8 mouse cellular contexts compared by ENCODE assay signal in genomic region chr15:98897928-98898800, GRCm38 (mm10). TPM values are rescaled to one million over a fixed set of nuclear protein-coding genes. Genes with fewer than 3 reads are reported as not detected.
DNase-seq lines count a peak whose midpoint lies in the region; ATAC-seq and TF ChIP-seq lines count a peak whose summit lies in the region.

Gene Dhh (minus strand): TSS chr15:98898540.

- ATAC-seq in liver, embryonic 12.5 days = no peak
- no peak for ATAC-seq in cerebellum, adult (ENCODE audit: insufficient number of reproducible peaks, low FRiP score, low TSS enrichment)

- peaks cover 2 to 7% of the 10 kb centered on the region in 2 experiments; a peak in 3 of 4 replicates for H3K4me1 ChIP-seq in ES-E14 (ENCODE audit: control insufficient read depth in 2 of 2, insufficient read depth in 2 of 2, low read length in 2 of 2, poor library complexity in 1 of 2)
- peaks cover 15% of the 10 kb centered on the region for H3K4me1 ChIP-seq in brown adipose tissue, adult 24 weeks (ENCODE audit: control insufficient read depth, insufficient read depth, insufficient read length, low read length)
- H3K4me1 ChIP-seq in hindbrain, embryonic 10.5 days (replicated peaks) = peaks cover 54% of the 10 kb centered on the region
- peaks cover 56% of the 10 kb centered on the region for H3K4me1 ChIP-seq in liver, embryonic 12.5 days

- no peaks in the 10 kb centered on the region for H3K9me3 ChIP-seq in ES-E14 (ENCODE audit: control insufficient read depth, insufficient read depth, low read depth, low read length)
- H3K9me3 ChIP-seq in hindbrain, embryonic 10.5 days = no peaks in the 10 kb centered on the region
- H3K9me3 ChIP-seq in liver, embryonic 12.5 days (replicated peaks) = no peaks in the 10 kb centered on the region

- in situ Hi-C loops in ES-E14 (cut with MboI; ENCODE audit: low sequenced_read_pairs in 2 of 2, unreplicated experiment in 2 of 2) = no loop called here

- H3K4me2 ChIP-seq in liver, embryonic 12.5 days = peak within 1 kb of the TSS; percentile 40

- peaks cover 76% of the 10 kb centered on the region for H3K27me3 ChIP-seq in hindbrain, embryonic 10.5 days (ENCODE audit: insufficient read depth, poor library complexity, severe bottlenecking)
- H3K27me3 ChIP-seq in liver, embryonic 12.5 days (replicated peaks) = peaks cover 88% of the 10 kb centered on the region

- peak within 1 kb of the TSS; percentile 4; the same call in 1 of the 2 replicates for H3K9ac ChIP-seq in ES-E14 (ENCODE audit: insufficient read depth, low read depth, low read length, poor library complexity, severe bottlenecking)
- H3K9ac ChIP-seq in liver, embryonic 12.5 days = no peak within 1 kb of the TSS

- under 1% methylated on average over 41 of the region's 41 CpGs for WGBS in hindbrain, embryonic 10.5 days
- 3% methylated on average over 41 of the region's 41 CpGs for WGBS in liver, embryonic 12.5 days (ENCODE audit: insufficient replicate concordance)

- H3K36me3 ChIP-seq in ES-E14 (ENCODE audit: control insufficient read depth, insufficient read depth, low read length, poor library complexity, severe bottlenecking) = no peaks in the 10 kb centered on the region
- H3K36me3 ChIP-seq in hindbrain, embryonic 10.5 days = peaks cover 11% of the 10 kb centered on the region
- H3K36me3 ChIP-seq in liver, embryonic 12.5 days = no peaks in the 10 kb centered on the region

- H3K27ac ChIP-seq in ES-E14 (ENCODE audit: insufficient read depth, low read depth, low read length, poor library complexity, severe bottlenecking) = no peak within 1 kb of the TSS
- H3K27ac ChIP-seq in brown adipose tissue, adult 24 weeks (replicated peaks; ENCODE audit: low read depth, low read length) = no peak within 1 kb of the TSS
- H3K27ac ChIP-seq in hindbrain, embryonic 10.5 days = no peak within 1 kb of the TSS
- no peak within 1 kb of the TSS for H3K27ac ChIP-seq in liver, embryonic 12.5 days

- no peak for DNase-seq in ES-E14 (ENCODE audit: low read depth, low spot score)
- DNase-seq in hindbrain, embryonic 10.5 days (ENCODE audit: low spot score) = peak; percentile 44
- peak; percentile 66 for DNase-seq in retina, postnatal 1 day
- DNase-seq in cerebellum, adult 18-20 months = no peak
- no peak for DNase-seq in left cerebral cortex, adult 11 months (ENCODE audit: low spot score)

- H3K4me3 ChIP-seq in ES-E14 (ENCODE audit: insufficient read depth in 1 of 2, low read depth in 1 of 2, low read length in 2 of 2, poor library complexity in 1 of 2, severe bottlenecking in 1 of 2) = peak within 1 kb of the TSS; percentile 68 to 69
- H3K4me3 ChIP-seq in brown adipose tissue, adult 24 weeks (ENCODE audit: insufficient read depth, low read depth, low read length) = peak within 1 kb of the TSS; percentile 31
- H3K4me3 ChIP-seq in hindbrain, embryonic 10.5 days = peak within 1 kb of the TSS; percentile 44
- peak within 1 kb of the TSS; percentile 18 for H3K4me3 ChIP-seq in liver, embryonic 12.5 days

TF ChIP-seq in ES-E14, 5 proteins besides CTCF, POLR2A, EP300 and RAD21:
- no peak for TF ChIP-seq MAFK (IDR thresholded peaks at IDR 0.05; ENCODE audit: insufficient read depth, low read depth, low read length)
- no peak for TF ChIP-seq ZC3H11A (IDR thresholded peaks at IDR 0.05; ENCODE audit: borderline replicate concordance, low read depth, low read length)
- TF ChIP-seq CHD2 (IDR thresholded peaks at IDR 0.05; ENCODE audit: low read depth, low read length) = no peak
- no peak for TF ChIP-seq ZNF384 (IDR thresholded peaks at IDR 0.05; ENCODE audit: low read depth, low read length)
- TF ChIP-seq HCFC1 (IDR thresholded peaks at IDR 0.05; ENCODE audit: borderline replicate concordance, insufficient read depth, low read length) = no peak

RNA-seq across cellular contexts. Expression of gene Dhh, which starts in this region (rescaled TPM):
- 1.0 and 1.2 TPM in 2 replicates for total RNA-seq in ES-E14 (2012; rRNA removed)
- polyA plus RNA-seq in brown adipose tissue, adult 24 weeks (2012; ENCODE audit: insufficient read depth, insufficient read length, missing spikeins) = 0.40 and 0.46 TPM in 2 replicates
- polyA plus RNA-seq in hindbrain, embryonic 10.5 days (2016; fragmentation: Nextera tagmentation; extraction: Ambion mirVana) = 0.42 and 0.46 TPM in 2 replicates
- 0.25 and 0.32 TPM in 2 replicates for polyA plus RNA-seq in liver, embryonic 12.5 days (2016; fragmentation: Nextera tagmentation; extraction: Ambion mirVana)

Comparison
In these comparisons a context has a peak if more than half of its experiments do, and no peak if none do; other contexts are left out.
1. Peak in DNase-seq and H3K4me3 ChIP-seq in hindbrain, embryonic 10.5 days; RNA of the gene not detected or under 1 TPM.
2. H3K4me3 ChIP-seq: peak in every context shown above with its lines; median percentile 68 in ES-E14; 44 in hindbrain, embryonic 10.5 days; 31 in brown adipose tissue, adult 24 weeks; 18 in liver, embryonic 12.5 days.